Mouse (Mus musculus): ENCODE data around the gene Rslcan18. TPM values are rescaled to one million over a fixed set of nuclear protein-coding genes. Genes with fewer than 3 reads are reported as not detected.
"Not testable (repeated sequence)": the region's sequence is repeated elsewhere in the genome, so short reads cannot be mapped to it uniquely, and the experiment has no call there.

Rslcan18 gene
- 0.37 and 0.87 TPM in 2 replicates for polyA plus RNA-seq (2014; fragmentation: Nextera tagmentation; extraction: Ambion mirVana)

DNA sequence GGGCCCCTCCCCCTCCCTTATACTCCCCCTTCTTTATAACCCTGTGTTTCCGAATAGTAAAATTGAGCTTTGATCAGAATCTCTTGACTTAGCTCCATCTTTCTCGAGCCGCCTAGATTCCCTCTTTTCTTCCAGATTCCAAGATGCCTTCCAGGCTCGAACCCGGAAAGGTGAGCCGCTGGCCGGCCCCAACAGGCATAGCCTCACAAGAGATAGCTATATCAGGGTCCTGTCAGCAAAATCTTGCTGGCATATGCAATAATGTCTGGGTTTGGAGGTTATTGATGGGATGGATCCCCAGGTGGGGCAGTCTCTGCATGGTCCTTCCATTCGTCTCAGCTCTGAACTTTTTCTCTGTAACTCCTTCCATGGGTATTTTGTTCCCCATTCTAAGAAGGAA, at the start of gene Rslcan18:
TSS of gene Rslcan18 (minus strand) at position 101 of the 400 bp plus-strand sequence.
- H3K9ac ChIP-seq (ENCODE audit: low read depth, low read length); H3K36me3 ChIP-seq (ENCODE audit: control insufficient read depth, insufficient read depth, low read length); H3K27me3 ChIP-seq (ENCODE audit: control insufficient read depth, insufficient read depth, low read length); H3K9me3 ChIP-seq (replicated peaks; ENCODE audit: control insufficient read depth, low read length); H3K4me1 ChIP-seq (ENCODE audit: control insufficient read depth, insufficient read depth, low read length); H3K27ac ChIP-seq (ENCODE audit: low read depth, low read length); H3K4me2 ChIP-seq; ATAC-seq (replicated peaks; ENCODE audit: insufficient number of reproducible peaks, low FRiP score, low TSS enrichment); H3K4me3 ChIP-seq (ENCODE audit: low read depth, low read length): not testable (repeated sequence)
- WGBS (ENCODE audit: insufficient replicate concordance), result 79% methylated on average over 8 of the region's 8 CpGs

DNA sequence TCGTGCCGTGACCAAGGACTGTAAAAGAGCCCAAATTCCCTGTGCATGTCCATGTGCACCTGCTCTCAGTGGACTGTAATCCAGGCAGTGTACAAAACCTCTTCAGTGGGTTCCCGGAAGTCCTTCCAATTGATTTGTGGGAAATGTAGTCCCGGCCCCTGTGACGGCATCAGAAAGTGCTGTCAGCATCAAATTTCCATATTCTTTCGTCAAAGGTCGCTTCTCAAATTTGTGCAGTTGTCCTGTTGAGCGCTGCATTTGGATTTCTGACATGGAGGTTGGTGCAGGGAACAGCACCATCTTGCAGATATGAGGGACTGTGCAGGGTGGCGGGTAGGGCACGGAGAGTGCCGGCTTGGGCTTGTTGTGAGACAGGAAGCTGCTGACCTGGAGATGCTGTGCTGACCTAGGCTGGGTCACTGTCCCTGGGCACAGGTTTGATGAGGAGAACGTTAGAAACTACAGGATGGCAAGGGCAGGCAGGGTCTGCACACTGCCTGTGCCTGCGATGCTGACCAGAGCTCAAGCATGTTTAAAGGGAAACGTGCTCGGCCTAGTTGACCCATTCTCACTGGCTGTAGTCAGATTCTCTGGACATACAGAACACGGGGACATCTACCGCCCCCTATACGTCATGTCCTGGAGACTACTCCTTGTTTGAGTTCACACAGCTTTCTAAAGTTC, 12.1 kb upstream of the Rslcan18 start:
- ATAC-seq (replicated peaks; ENCODE audit: insufficient number of reproducible peaks, low FRiP score, low TSS enrichment), result peak; percentile 88
- Histone ChIP-seq H3K27ac (ENCODE audit: low read depth, low read length) (no peak overlapping the region), H3K4me2 (peak overlapping the region; percentile 77), H3K4me1 (ENCODE audit: control insufficient read depth, insufficient read depth, low read length) (no peaks in the 10 kb centered on the region), H3K9ac (ENCODE audit: low read depth, low read length) (peak overlapping the region; percentile 85), H3K36me3 (ENCODE audit: control insufficient read depth, insufficient read depth, low read length) (no peaks in the 10 kb centered on the region), H3K27me3 (ENCODE audit: control insufficient read depth, insufficient read depth, low read length) (no peaks in the 10 kb centered on the region), H3K9me3 (replicated peaks; ENCODE audit: control insufficient read depth, low read length) (no peaks in the 10 kb centered on the region), H3K4me3 (ENCODE audit: low read depth, low read length) (peak overlapping the region; percentile 75)
- WGBS (ENCODE audit: insufficient replicate concordance), result 2% methylated on average over 18 of the region's 18 CpGs

GRCm38 (mm10) chr13:67127507-67127906, 11.4 kb upstream of the Rslcan18 start:
- 70% methylated on average over 10 of the region's 10 CpGs for WGBS (ENCODE audit: insufficient replicate concordance)
- H3K36me3 ChIP-seq (ENCODE audit: control insufficient read depth, insufficient read depth, low read length); H3K27me3 ChIP-seq (ENCODE audit: control insufficient read depth, insufficient read depth, low read length); H3K27ac ChIP-seq (ENCODE audit: low read depth, low read length); H3K9ac ChIP-seq (ENCODE audit: low read depth, low read length); H3K9me3 ChIP-seq (replicated peaks; ENCODE audit: control insufficient read depth, low read length); ATAC-seq (replicated peaks; ENCODE audit: insufficient number of reproducible peaks, low FRiP score, low TSS enrichment); H3K4me1 ChIP-seq (ENCODE audit: control insufficient read depth, insufficient read depth, low read length): not testable (repeated sequence)
- Histone ChIP-seq H3K4me2 (peak overlapping the region; percentile 77), H3K4me3 (ENCODE audit: low read depth, low read length) (peak overlapping the region; percentile 75; the same call in 1 of the 2 replicates)

DNA sequence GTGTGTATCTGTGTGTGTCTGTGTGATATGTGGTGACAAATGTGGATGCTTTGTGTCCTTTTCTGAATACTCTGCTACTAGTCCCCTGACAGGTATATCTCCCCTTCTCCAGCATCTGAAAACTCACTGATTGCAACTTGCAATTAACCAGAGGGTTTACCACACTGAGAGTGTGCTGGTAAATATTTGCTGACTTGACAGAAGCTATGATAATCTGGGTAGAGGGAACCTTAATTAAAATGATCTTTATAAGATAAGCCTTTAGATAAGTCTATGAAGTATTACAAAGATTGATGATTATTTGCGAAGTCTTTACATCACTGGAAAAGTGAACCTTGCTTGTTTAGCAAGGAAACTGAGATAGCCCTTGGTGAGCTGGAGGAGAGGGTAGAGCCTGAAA, 8.4 kb upstream of the Rslcan18 start:
- 82% methylated on average over 1 of the region's 1 CpGs for WGBS (ENCODE audit: insufficient replicate concordance)
- H3K4me3 ChIP-seq (ENCODE audit: low read depth, low read length), result no peak overlapping the region

GRCm38 (mm10) chr13:67121360-67121759, 5.3 kb upstream of the Rslcan18 start, which contains the start of gene Zfp759:
Gene Zfp759 (plus strand): TSS chr13:67121660.
- not testable (repeated sequence) for H3K27me3 ChIP-seq (ENCODE audit: control insufficient read depth, insufficient read depth, low read length); H3K36me3 ChIP-seq (ENCODE audit: control insufficient read depth, insufficient read depth, low read length); H3K9ac ChIP-seq (ENCODE audit: low read depth, low read length); H3K4me1 ChIP-seq (ENCODE audit: control insufficient read depth, insufficient read depth, low read length); H3K27ac ChIP-seq (ENCODE audit: low read depth, low read length); H3K4me2 ChIP-seq; ATAC-seq (replicated peaks; ENCODE audit: insufficient number of reproducible peaks, low FRiP score, low TSS enrichment); H3K9me3 ChIP-seq (replicated peaks; ENCODE audit: control insufficient read depth, low read length); H3K4me3 ChIP-seq (ENCODE audit: low read depth, low read length)

More for the DNA sequence above, 8.4 kb upstream of the Rslcan18 start:
- no peaks in the 10 kb centered on the region for H3K36me3 ChIP-seq (ENCODE audit: control insufficient read depth, insufficient read depth, low read length)
- H3K4me1 ChIP-seq (ENCODE audit: control insufficient read depth, insufficient read depth, low read length), result no peaks in the 10 kb centered on the region
- no peak overlapping the region for H3K9ac ChIP-seq (ENCODE audit: low read depth, low read length)
- H3K27me3 ChIP-seq (ENCODE audit: control insufficient read depth, insufficient read depth, low read length), result no peaks in the 10 kb centered on the region
- no peak for ATAC-seq (replicated peaks; ENCODE audit: insufficient number of reproducible peaks, low FRiP score, low TSS enrichment)
- H3K4me2 ChIP-seq, result no peak overlapping the region
- H3K27ac ChIP-seq (ENCODE audit: low read depth, low read length), result no peak overlapping the region
- no peaks in the 10 kb centered on the region for H3K9me3 ChIP-seq (replicated peaks; ENCODE audit: control insufficient read depth, low read length)

DNA sequence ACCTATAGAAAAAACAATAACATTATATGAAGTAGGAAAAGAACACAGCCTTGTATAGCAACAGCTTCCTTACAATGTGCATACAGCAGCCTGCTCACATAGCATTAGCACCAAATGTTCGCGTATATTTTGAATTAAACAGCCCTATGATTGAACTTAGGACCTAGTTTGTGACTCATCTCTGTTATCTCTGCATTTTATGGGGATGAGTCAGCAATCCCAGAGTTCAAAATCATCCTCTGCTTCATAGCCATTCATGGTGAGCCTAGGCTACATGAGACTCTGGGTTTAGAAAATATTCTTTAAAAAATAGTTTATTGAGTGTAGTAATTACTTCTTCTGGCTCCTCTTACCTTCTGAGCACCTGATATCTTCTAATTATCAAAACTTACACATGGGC, 2.8 kb downstream of the Rslcan18 start:
- Histone ChIP-seq H3K4me1 (ENCODE audit: control insufficient read depth, insufficient read depth, low read length) (no peaks in the 10 kb centered on the region), H3K4me3 (ENCODE audit: low read depth, low read length) (no peak overlapping the region), H3K36me3 (ENCODE audit: control insufficient read depth, insufficient read depth, low read length) (no peaks in the 10 kb centered on the region), H3K27me3 (ENCODE audit: control insufficient read depth, insufficient read depth, low read length) (no peaks in the 10 kb centered on the region), H3K9ac (ENCODE audit: low read depth, low read length) (no peak overlapping the region), H3K4me2 (no peak overlapping the region), H3K9me3 (replicated peaks; ENCODE audit: control insufficient read depth, low read length) (no peaks in the 10 kb centered on the region), H3K27ac (ENCODE audit: low read depth, low read length) (no peak overlapping the region)
- ATAC-seq (replicated peaks; ENCODE audit: insufficient number of reproducible peaks, low FRiP score, low TSS enrichment), result no peak
- WGBS (ENCODE audit: insufficient replicate concordance), result 82% methylated on average over 2 of the region's 2 CpGs

DNA sequence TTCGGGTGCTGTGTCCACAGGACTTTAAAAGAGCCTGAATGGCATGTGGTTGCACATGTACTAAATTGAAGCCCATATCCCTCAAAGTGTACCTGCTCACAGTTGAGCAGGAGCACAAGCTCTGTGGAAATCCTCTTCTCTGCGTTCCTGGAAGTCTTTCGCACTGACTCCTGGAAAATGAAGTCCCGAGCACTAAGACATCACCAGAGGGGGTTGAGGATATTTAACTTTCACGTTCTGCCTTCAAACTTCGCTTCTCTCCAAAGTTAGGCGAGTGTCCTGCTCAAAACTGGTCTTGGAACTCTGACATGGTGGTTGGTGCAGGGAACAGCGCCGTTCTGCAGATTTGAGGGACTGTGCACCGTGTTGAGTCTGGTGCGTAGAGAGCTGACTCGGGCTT, 4.0 kb downstream of the Rslcan18 start:
- no peak overlapping the region for H3K4me3 ChIP-seq (ENCODE audit: low read depth, low read length)
- H3K27ac ChIP-seq (ENCODE audit: low read depth, low read length), result no peak overlapping the region
- H3K9me3 ChIP-seq (replicated peaks; ENCODE audit: control insufficient read depth, low read length), result no peaks in the 10 kb centered on the region
- ATAC-seq (replicated peaks; ENCODE audit: insufficient number of reproducible peaks, low FRiP score, low TSS enrichment), result no peak
- no peaks in the 10 kb centered on the region for H3K27me3 ChIP-seq (ENCODE audit: control insufficient read depth, insufficient read depth, low read length)
- WGBS (ENCODE audit: insufficient replicate concordance), result 77% methylated on average over 12 of the region's 12 CpGs
- H3K4me1 ChIP-seq (ENCODE audit: control insufficient read depth, insufficient read depth, low read length), result peaks cover 3% of the 10 kb centered on the region; the same call in 1 of the 2 replicates
- no peak overlapping the region for H3K9ac ChIP-seq (ENCODE audit: low read depth, low read length)
- H3K4me2 ChIP-seq, result no peak overlapping the region
- H3K36me3 ChIP-seq (ENCODE audit: control insufficient read depth, insufficient read depth, low read length), result no peaks in the 10 kb centered on the region

GRCm38 (mm10) chr13:67108821-67109206, 7.2 kb downstream of the Rslcan18 start:
- 5% methylated on average over 9 of the region's 9 CpGs for WGBS (ENCODE audit: insufficient replicate concordance)
- no peak overlapping the region for H3K27ac ChIP-seq (ENCODE audit: low read depth, low read length)

More at GRCm38 (mm10) chr13:67108821-67109206, 7.2 kb downstream of the Rslcan18 start:
- Histone ChIP-seq H3K9ac (ENCODE audit: low read depth, low read length) (peak overlapping the region; percentile 22; the same call in 1 of the 2 replicates), H3K36me3 (ENCODE audit: control insufficient read depth, insufficient read depth, low read length) (peaks cover 6% of the 10 kb centered on the region), H3K27me3 (ENCODE audit: control insufficient read depth, insufficient read depth, low read length) (no peaks in the 10 kb centered on the region), H3K4me3 (ENCODE audit: low read depth, low read length) (peak overlapping the region; percentile 58), H3K9me3 (replicated peaks; ENCODE audit: control insufficient read depth, low read length) (no peaks in the 10 kb centered on the region), H3K4me2 (peak overlapping the region; percentile 80), H3K4me1 (ENCODE audit: control insufficient read depth, insufficient read depth, low read length) (peaks cover 3% of the 10 kb centered on the region; the same call in 1 of the 2 replicates)
- ATAC-seq (replicated peaks; ENCODE audit: insufficient number of reproducible peaks, low FRiP score, low TSS enrichment), result peak; percentile 50
